Mouse (Mus musculus) liver, embryonic 14.5 days (tissue): ENCODE measurements around the gene Cass4. TPM values are rescaled to one million over a fixed set of nuclear protein-coding genes. Genes with fewer than 3 reads are reported as not detected.
A peak's percentile ranks its signal among the peaks of the same experiment; 100 is the strongest.

Source experiments
- ATAC-seq: fragments of 200-750 bp; cut with Nextera tagmentation; 2 replicates; pipeline ENCODE4 v1.8.0; 2017; ENCODE audit warnings: moderate number of reproducible peaks, mild to moderate bottlenecking, moderate library complexity; ENCODE audit not compliant: insufficient read depth
- DNase-seq, 3 experiments: peaks; one replicate each; pipeline ENCODE4 v3.0.0-alpha.2; 2012 to 2013; ENCODE audit warnings: low read depth in 3 of 3, low spot score in 3 of 3
- H3K27ac ChIP-seq: fragments of 300-500 bp; sonication (generic); 2 replicates; pipeline ENCODE4 v1.5.1; 2014; ENCODE audit warnings: moderate library complexity, mild to moderate bottlenecking, control low read depth, inconsistent platforms
- H3K27me3 ChIP-seq: fragments of 300-500 bp; sonication (generic); 2 replicates; pipeline ENCODE4 v1.6.1; 2014; ENCODE audit warnings: mild to moderate bottlenecking, low read length, moderate library complexity; ENCODE audit not compliant: control insufficient read depth, insufficient read depth
- H3K36me3 ChIP-seq: fragments of 300-500 bp; sonication (generic); replicated peaks from 2 replicates; pipeline ENCODE4 v1.6.1; 2014; ENCODE audit warnings: low read depth; ENCODE audit not compliant: control insufficient read depth, insufficient read depth
- H3K4me1 ChIP-seq, 2 experiments: fragments of 200-500 bp in 1 of 2; fragments of 300-500 bp in 1 of 2; sonication (generic) in 1 of 2; replicated peaks; 2 replicates each; pipeline ENCODE4 v1.6.1; 2012 to 2014; ENCODE audit warnings: antibody characterized with exemption in 1 of 2, inconsistent platforms in 1 of 2, low read length in 1 of 2; ENCODE audit not compliant: control insufficient read depth in 2 of 2, insufficient read depth in 2 of 2
- H3K4me2 ChIP-seq: fragments of 300-500 bp; sonication (generic); 2 replicates; pipeline ENCODE4 v1.6.1; 2014; ENCODE audit warnings: low read depth, mild to moderate bottlenecking, control low read depth, moderate library complexity
- H3K4me3 ChIP-seq, 2 experiments: fragments of 200-500 bp in 1 of 2; fragments of 300-500 bp in 1 of 2; sonication (generic) in 1 of 2; 2 replicates each; pipeline ENCODE4 v1.5.1; 2012 to 2014; ENCODE audit warnings: low read depth in 2 of 2, low read length in 2 of 2, mild to moderate bottlenecking in 2 of 2, control low read depth in 1 of 2, inconsistent platforms in 1 of 2, moderate library complexity in 1 of 2; ENCODE audit not compliant: insufficient read depth in 1 of 2
- H3K9ac ChIP-seq: fragments of 300-500 bp; sonication (generic); replicated peaks from 2 replicates; pipeline ENCODE4 v1.6.1; 2014; ENCODE audit warnings: mild to moderate bottlenecking, control low read depth, moderate library complexity
- H3K9me3 ChIP-seq: fragments of 300-500 bp; sonication (generic); 2 replicates; pipeline ENCODE4 v1.6.1; 2016; ENCODE audit warnings: low read length, mixed read lengths; ENCODE audit not compliant: control insufficient read depth
- CTCF ChIP-seq: IDR thresholded peaks from 2 replicates; pipeline ENCODE4 v1.5.1; 2016; ENCODE audit warnings: antibody characterized with exemption, low read depth, control low read depth
- EP300 ChIP-seq: IDR thresholded peaks from 2 replicates; pipeline ENCODE4 v1.6.1; 2016; ENCODE audit warnings: antibody characterized with exemption, low read depth
- WGBS: fragments of 180-500 bp; shearing (Covaris S2); extraction: QIAGEN DNeasy Blood & Tissue Kit; methylation state at CpG from one replicate; pipeline ENCODE4 v1.1.7; 2014; ENCODE audit not compliant: insufficient replicate concordance; 5-methylcytosine and 5-hydroxymethylcytosine counted together
- polyA plus RNA-seq, 2 experiments: library from polyadenylated mRNA; depleted of rRNA in 1 of 2; stranded (reverse) in 1 of 2; unstranded in 1 of 2; fragments of >200 nt; fragmentation: Nextera tagmentation in 1 of 2; extraction: Ambion mirVana in 1 of 2; gene quantifications; 2 replicates each; pipeline versions ENCODE4 v1.2.1 to v1.2.3; 2012 to 2014

Gene Cass4
- polyA plus RNA-seq, 2 experiments = 0.45 to 0.75 TPM

- H3K9ac ChIP-seq = no peak overlapping the region
- H3K9me3 ChIP-seq = no peaks in the 10 kb centered on the region; the same call in 1 of the 2 replicates
- 89% methylated on average over 9 of the region's 9 CpGs for whole genome bisulfite sequencing
- DNase-seq = no peak
- H3K4me2 ChIP-seq = no peak overlapping the region
- ATAC-seq = no peak
- H3K27me3 ChIP-seq = no peaks in the 10 kb centered on the region
- no peak overlapping the region for H3K4me3 ChIP-seq
- H3K27ac ChIP-seq = no peak overlapping the region
- peaks cover 98% of the 10 kb centered on the region for H3K36me3 ChIP-seq
- peaks cover 17 to 20% of the 10 kb centered on the region in 2 experiments for H3K4me1 ChIP-seq
- no peak for TF ChIP-seq CTCF
- TF ChIP-seq EP300 = no peak
These were observed 38.8 kb upstream of the Cass4 start for GRCm38 (mm10) chr2:172354761-172355160.

DNA sequence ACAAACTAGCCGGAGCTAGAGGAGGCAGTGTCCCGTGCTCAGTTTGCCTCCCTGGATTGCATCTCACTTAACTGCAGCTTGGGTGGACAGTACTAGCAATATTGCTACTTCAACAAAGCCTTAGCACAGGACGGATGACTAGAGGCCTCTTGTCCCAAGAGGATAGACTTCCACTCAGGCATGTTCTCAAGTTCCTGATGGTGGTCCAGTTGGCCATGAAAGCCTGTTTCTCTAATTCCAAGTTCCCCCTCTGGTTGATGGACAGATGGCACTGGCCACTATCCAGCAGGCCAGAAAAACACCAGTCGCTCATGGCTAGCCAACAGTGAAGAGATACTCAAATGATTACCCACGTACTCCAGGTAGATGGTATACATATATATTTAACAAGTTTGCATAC, 37.8 kb upstream of the Cass4 start:
- Histone ChIP-seq H3K27me3 (no peaks in the 10 kb centered on the region), H3K4me1 (peaks cover 6 to 9% of the 10 kb centered on the region in 2 experiments), H3K9me3 (no peaks in the 10 kb centered on the region; the same call in 1 of the 2 replicates), H3K27ac (no peak overlapping the region), H3K9ac (no peak overlapping the region), H3K4me2 (no peak overlapping the region), H3K4me3 (no peak overlapping the region), H3K36me3 (peaks cover 98% of the 10 kb centered on the region)
- ATAC-seq (peak; percentile 19; the same call in 1 of the 2 replicates), DNase-seq (no peak)
- WGBS = 91% methylated on average over 5 of the region's 5 CpGs
- no peak for TF ChIP-seq EP300
- TF ChIP-seq CTCF = no peak

DNA sequence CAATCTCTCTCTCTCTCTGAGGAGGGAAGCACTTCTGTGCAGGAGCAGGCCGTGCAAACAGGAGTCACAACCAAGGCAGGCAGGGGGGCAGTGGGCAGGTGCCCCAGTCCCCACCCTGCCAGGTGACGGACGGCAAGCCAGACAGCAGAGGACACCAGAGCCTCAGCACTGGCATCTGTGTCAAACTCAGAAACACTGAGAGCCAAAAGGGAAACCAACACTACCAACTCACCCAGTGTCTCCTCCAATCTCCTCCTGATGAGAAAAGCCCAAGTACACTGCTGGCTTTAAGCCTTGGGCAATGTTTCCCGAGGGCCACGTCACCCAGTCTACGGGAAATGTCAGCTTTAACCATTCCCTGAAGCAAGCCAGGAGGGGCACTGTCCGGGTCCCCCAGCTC, 30.4 kb upstream of the Cass4 start:
- Histone ChIP-seq H3K36me3 (peaks cover 100% of the 10 kb centered on the region), H3K9ac (no peak overlapping the region), H3K27ac (no peak overlapping the region), H3K4me3 (no peak overlapping the region), H3K4me1 (peaks cover under 1 to 11% of the 10 kb centered on the region in 2 experiments; a peak in 3 of 4 replicates), H3K9me3 (no peaks in the 10 kb centered on the region), H3K4me2 (no peak overlapping the region), H3K27me3 (no peaks in the 10 kb centered on the region)
- WGBS = 91% methylated on average over 7 of the region's 7 CpGs
- ATAC-seq = no peak
- DNase-seq = no peak
- TF ChIP-seq EP300 (no peak), CTCF (no peak)

- TF ChIP-seq CTCF = no peak
- peak; percentile 42 for TF ChIP-seq EP300
- H3K4me3 ChIP-seq = peak within 1 kb of the TSS; percentile 86 to 92
- peaks cover 16 to 23% of the 10 kb centered on the region in 2 experiments for H3K4me1 ChIP-seq
- under 1% methylated on average over 66 of the region's 66 CpGs for WGBS
- H3K4me2 ChIP-seq = peak within 1 kb of the TSS; percentile 96
- peaks cover 64% of the 10 kb centered on the region for H3K36me3 ChIP-seq
- H3K9ac ChIP-seq = peak within 1 kb of the TSS; percentile 99
- no peaks in the 10 kb centered on the region for H3K27me3 ChIP-seq
- ATAC-seq (peak; percentile 97), DNase-seq (peak; percentile 94 to 95 (median 95))
- H3K9me3 ChIP-seq = no peaks in the 10 kb centered on the region
- peak within 1 kb of the TSS; percentile 79 for H3K27ac ChIP-seq
These were observed 23.0 kb upstream of the Cass4 start, which contains the start of the genes Aurka and Cstf1 for GRCm38 (mm10) chr2:172370411-172371223. TSS of gene Aurka (minus strand) at chr2:172370535. TSS of gene Cstf1 (plus strand) at chr2:172370681.

GRCm38 (mm10) chr2:172371258-172371657, 22.3 kb upstream of the Cass4 start:
- Histone ChIP-seq H3K9me3 (no peaks in the 10 kb centered on the region), H3K4me1 (peaks cover 16 to 23% of the 10 kb centered on the region in 2 experiments), H3K36me3 (peaks cover 64% of the 10 kb centered on the region)

More at GRCm38 (mm10) chr2:172371258-172371657, 22.3 kb upstream of the Cass4 start:
- Histone ChIP-seq H3K27ac (peak overlapping the region; percentile 51), H3K4me2 (peak overlapping the region; percentile 90), H3K4me3 (peak overlapping the region; percentile 86 to 92), H3K9ac (peak overlapping the region; percentile 96), H3K27me3 (no peaks in the 10 kb centered on the region)
- TF ChIP-seq CTCF (no peak), EP300 (no peak)
- ATAC-seq (no peak), DNase-seq (no peak)
- WGBS = 1% methylated on average over 11 of the region's 11 CpGs
